15 mouse cellular contexts compared by ENCODE assay signal in genomic region chr13:56066152-56066551, GRCm38 (mm10).
DNase-seq lines count a peak whose midpoint lies in the region; ATAC-seq lines count a peak whose summit lies in the region.
"Had no signal": no experiment of that assay in that cellular context is flagged by ENCODE, and none has a peak within 500 bp of the region (broad histone marks: within the 10 kb centered on the region; RNA-seq: fewer than 3 reads in every experiment).

No protein-coding gene starts in this region.

- intact Hi-C loops in gastrocnemius, postnatal 14 days (cut with DNase I; ENCODE audit: low total_unique reads): no loop called here

- H3K27me3 ChIP-seq in intestine, embryonic 16.5 days (replicated peaks; ENCODE audit: control insufficient read depth, insufficient read depth, low read length): no peaks in the 10 kb centered on the region
- peaks cover 13% of the 10 kb centered on the region for H3K27me3 ChIP-seq in intestine, embryonic 15.5 days (replicated peaks)
- no peaks in the 10 kb centered on the region for H3K27me3 ChIP-seq in neural tube, embryonic 12.5 days (replicated peaks)
- 0 out of 2 replicates have a peak, but pooled peaks cover 4% of the 10 kb centered on the region for H3K27me3 ChIP-seq in neural tube, embryonic 15.5 days (replicated peaks)
- H3K27me3 ChIP-seq in neural tube, embryonic 13.5 days: no peaks in the 10 kb centered on the region
- H3K27me3 ChIP-seq: forebrain, embryonic 12.5 days; heart, embryonic 12.5 days; liver, embryonic 15.5 days had no signal

- no peaks in the 10 kb centered on the region for H3K36me3 ChIP-seq in intestine, embryonic 16.5 days (ENCODE audit: control insufficient read depth, insufficient read depth, low read length)
- no peaks in the 10 kb centered on the region for H3K36me3 ChIP-seq in intestine, embryonic 15.5 days
- peaks cover 2% of the 10 kb centered on the region; the same call in 1 of the 2 replicates for H3K36me3 ChIP-seq in neural tube, embryonic 12.5 days
- no peaks in the 10 kb centered on the region for H3K36me3 ChIP-seq in neural tube, embryonic 15.5 days
- H3K36me3 ChIP-seq in neural tube, embryonic 13.5 days: peaks cover 3% of the 10 kb centered on the region

- 69% methylated on average over 21 of the region's 21 CpGs for WGBS in intestine, embryonic 16.5 days
- WGBS in intestine, embryonic 15.5 days: 59% methylated on average over 21 of the region's 21 CpGs
- 38% methylated on average over 21 of the region's 21 CpGs for WGBS in neural tube, embryonic 12.5 days
- 32% methylated on average over 21 of the region's 21 CpGs for WGBS in neural tube, embryonic 15.5 days
- 35% methylated on average over 21 of the region's 21 CpGs for WGBS in neural tube, embryonic 13.5 days

- no peaks in the 10 kb centered on the region for H3K9me3 ChIP-seq in intestine, embryonic 16.5 days (ENCODE audit: control insufficient read depth, low read length)
- H3K9me3 ChIP-seq in intestine, embryonic 15.5 days: no peaks in the 10 kb centered on the region
- H3K9me3 ChIP-seq in neural tube, embryonic 12.5 days: no peaks in the 10 kb centered on the region
- H3K9me3 ChIP-seq in neural tube, embryonic 15.5 days (replicated peaks): no peaks in the 10 kb centered on the region
- H3K9me3 ChIP-seq in neural tube, embryonic 13.5 days: no peaks in the 10 kb centered on the region
- H3K9me3 ChIP-seq: forebrain, embryonic 12.5 days; heart, embryonic 12.5 days; liver, embryonic 15.5 days; megakaryocyte, embryonic 14.5 days had no signal

- no peak overlapping the region for H3K27ac ChIP-seq in intestine, embryonic 16.5 days (ENCODE audit: low read length)
- H3K27ac ChIP-seq in intestine, embryonic 15.5 days: no peak overlapping the region
- H3K27ac ChIP-seq in neural tube, embryonic 12.5 days: no peak overlapping the region
- H3K27ac ChIP-seq in neural tube, embryonic 15.5 days (replicated peaks): no peak overlapping the region
- no peak overlapping the region for H3K27ac ChIP-seq in neural tube, embryonic 13.5 days (replicated peaks)
- H3K27ac ChIP-seq: forebrain, embryonic 12.5 days; hindbrain, postnatal 0 days; liver, embryonic 15.5 days had no signal

- DNase-seq in kidney, postnatal 4 days: peak; percentile 67 to 80
- DNase-seq in T-cell, adult 2 months (ENCODE audit: low spot score): no peak
- no peak for DNase-seq in gastrocnemius, postnatal 14 days
- DNase-seq: cerebellum, adult 9-11 months; lung, postnatal 10 days had no signal

- H3K4me2 ChIP-seq in intestine, embryonic 16.5 days (ENCODE audit: low read depth, low read length): no peak overlapping the region
- no peak overlapping the region for H3K4me2 ChIP-seq in intestine, embryonic 15.5 days (replicated peaks)
- H3K4me2 ChIP-seq in neural tube, embryonic 12.5 days (replicated peaks): no peak overlapping the region
- H3K4me2 ChIP-seq in neural tube, embryonic 15.5 days: no peak overlapping the region
- H3K4me2 ChIP-seq in neural tube, embryonic 13.5 days: no peak overlapping the region
- H3K4me2 ChIP-seq: forebrain, embryonic 12.5 days; heart, embryonic 12.5 days; liver, embryonic 15.5 days had no signal

- no peak overlapping the region for H3K9ac ChIP-seq in intestine, embryonic 16.5 days (ENCODE audit: low read depth, low read length)
- no peak overlapping the region for H3K9ac ChIP-seq in intestine, embryonic 15.5 days
- no peak overlapping the region for H3K9ac ChIP-seq in neural tube, embryonic 12.5 days
- no peak overlapping the region for H3K9ac ChIP-seq in neural tube, embryonic 15.5 days (replicated peaks)
- H3K9ac ChIP-seq in neural tube, embryonic 13.5 days: no peak overlapping the region
- H3K9ac ChIP-seq: forebrain, embryonic 12.5 days; heart, embryonic 12.5 days; liver, embryonic 15.5 days had no signal

- no peak overlapping the region for H3K4me3 ChIP-seq in intestine, embryonic 16.5 days (ENCODE audit: low read length)
- H3K4me3 ChIP-seq in intestine, embryonic 15.5 days (replicated peaks): no peak overlapping the region
- no peak overlapping the region for H3K4me3 ChIP-seq in neural tube, embryonic 12.5 days
- no peak overlapping the region for H3K4me3 ChIP-seq in neural tube, embryonic 15.5 days (replicated peaks)
- no peak overlapping the region for H3K4me3 ChIP-seq in neural tube, embryonic 13.5 days
- H3K4me3 ChIP-seq: forebrain, embryonic 12.5 days; heart, embryonic 12.5 days; liver, embryonic 15.5 days; megakaryocyte, embryonic 14.5 days had no signal

- H3K4me1 ChIP-seq in intestine, embryonic 16.5 days (ENCODE audit: control insufficient read depth, insufficient read depth, low read length): peaks cover 6% of the 10 kb centered on the region
- H3K4me1 ChIP-seq in intestine, embryonic 15.5 days (replicated peaks): peaks cover 21% of the 10 kb centered on the region
- H3K4me1 ChIP-seq in neural tube, embryonic 12.5 days: peaks cover 22% of the 10 kb centered on the region; the same call in 1 of the 2 replicates
- peaks cover 9% of the 10 kb centered on the region for H3K4me1 ChIP-seq in neural tube, embryonic 15.5 days
- H3K4me1 ChIP-seq in neural tube, embryonic 13.5 days (replicated peaks): peaks cover 26% of the 10 kb centered on the region
- H3K4me1 ChIP-seq: heart, embryonic 12.5 days; liver, embryonic 15.5 days had no signal

- ATAC-seq in intestine, embryonic 16.5 days: 0 out of 2 replicates have a peak, but pooled peaks have one; percentile 22
- no peak for ATAC-seq in intestine, embryonic 15.5 days
- ATAC-seq in neural tube, embryonic 12.5 days (ENCODE audit: low FRiP score, low read depth): peak; percentile 68; the same call in 1 of the 2 replicates
- ATAC-seq in neural tube, embryonic 15.5 days (ENCODE audit: low FRiP score): no peak
- ATAC-seq in neural tube, embryonic 13.5 days (ENCODE audit: low read depth): peak; percentile 54; the same call in 1 of the 2 replicates
- ATAC-seq: hindbrain, postnatal 0 days had no signal

Comparison
In these comparisons a context has a peak if more than half of its experiments do, and no peak if none do; other contexts are left out.
1. ATAC-seq: peak in intestine, embryonic 16.5 days (single experiment), neural tube, embryonic 12.5 days (single experiment) and neural tube, embryonic 13.5 days (single experiment); none in intestine, embryonic 15.5 days (single experiment) and neural tube, embryonic 15.5 days (single experiment).
2. DNase-seq: peak in kidney, postnatal 4 days (2 of 2); none in T-cell, adult 2 months (single experiment) and gastrocnemius, postnatal 14 days (single experiment).